Mouse (Mus musculus) spleen, postnatal 10 days (tissue): ENCODE measurements around the gene Pkp2.
A peak's percentile ranks its signal among the peaks of the same experiment; 100 is the strongest.

ENCODE experiments used
- DNase-seq, 2 experiments: peaks; one replicate each; pipeline ENCODE4 v3.0.0; 2021 to 2022; ENCODE audit warnings: low spot score in 2 of 2

The Pkp2 gene

DNA sequence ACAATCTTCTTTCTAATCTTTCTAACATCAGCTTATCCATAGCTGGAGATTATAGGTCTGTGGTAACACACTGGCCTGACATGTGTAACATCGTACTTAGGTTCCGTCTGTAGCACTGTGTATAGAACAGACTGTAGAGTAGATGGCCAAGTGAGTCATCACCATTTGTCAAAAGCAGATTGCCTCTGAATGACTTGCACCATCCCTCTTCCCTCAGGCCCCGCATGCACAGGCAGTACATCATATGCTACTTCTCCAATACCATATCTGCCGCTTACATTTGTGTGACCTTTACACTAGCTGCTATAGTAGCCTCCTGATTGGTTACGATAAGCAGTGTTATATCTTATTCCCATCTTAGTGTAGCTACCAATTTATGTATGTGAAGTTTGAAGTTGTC, 47.8 kb downstream of the Pkp2 start:
- DNase-seq, result no peak

DNA sequence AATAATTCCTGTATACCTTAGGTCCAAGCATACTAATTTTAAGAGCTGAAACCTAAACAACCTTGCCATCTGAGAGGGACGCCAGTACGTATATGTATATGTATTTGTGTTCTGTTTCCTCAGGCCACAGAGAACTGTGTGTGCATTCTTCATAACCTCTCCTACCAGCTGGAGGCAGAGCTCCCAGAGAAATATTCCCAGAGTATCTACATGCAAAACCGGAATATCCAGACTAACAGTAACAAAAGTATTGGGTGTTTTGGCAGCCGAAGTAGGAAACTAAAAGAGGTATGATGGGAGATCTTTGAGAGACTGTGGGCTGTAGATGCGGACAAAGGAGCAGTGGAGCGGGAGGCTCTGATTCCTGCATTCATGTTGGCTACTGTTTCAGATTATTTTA, 48.4 kb downstream of the Pkp2 start:
- DNase-seq, result no peak

- DNase-seq, result no peak
These were observed 49.3 kb downstream of the Pkp2 start for GRCm38 (mm10) chr16:16262436-16262835.

GRCm38 (mm10) chr16:16272978-16273377, 59.9 kb downstream of the Pkp2 start:
- DNase-seq, result no peak

DNA sequence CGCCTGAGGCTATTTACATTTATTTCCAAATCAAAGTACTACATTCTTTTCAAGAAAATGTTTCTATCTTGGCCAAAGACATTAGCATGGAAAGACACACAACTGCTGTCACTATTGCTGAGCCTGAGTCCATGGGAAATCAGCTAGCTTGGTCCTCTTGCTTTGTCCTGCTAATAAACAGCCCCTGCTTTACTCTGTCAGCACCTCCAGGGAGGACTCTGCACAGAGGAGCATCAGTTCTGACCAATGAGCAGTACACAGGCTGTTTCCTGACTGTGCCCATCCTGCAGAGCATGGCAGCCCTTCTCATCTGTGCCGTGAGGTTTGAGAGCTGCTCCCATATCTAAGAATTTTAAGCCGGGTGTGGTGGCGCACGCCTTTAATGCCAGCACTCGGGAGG, 60.6 kb downstream of the Pkp2 start:
- DNase-seq, result no peak

- peak; percentile 80 to 90 for DNase-seq
These were observed 89.4 kb downstream of the Pkp2 start, which contains the start of gene Yars2 for GRCm38 (mm10) chr16:16302369-16303137. Gene Yars2, plus strand, starts transcription at chr16:16302965.

DNA sequence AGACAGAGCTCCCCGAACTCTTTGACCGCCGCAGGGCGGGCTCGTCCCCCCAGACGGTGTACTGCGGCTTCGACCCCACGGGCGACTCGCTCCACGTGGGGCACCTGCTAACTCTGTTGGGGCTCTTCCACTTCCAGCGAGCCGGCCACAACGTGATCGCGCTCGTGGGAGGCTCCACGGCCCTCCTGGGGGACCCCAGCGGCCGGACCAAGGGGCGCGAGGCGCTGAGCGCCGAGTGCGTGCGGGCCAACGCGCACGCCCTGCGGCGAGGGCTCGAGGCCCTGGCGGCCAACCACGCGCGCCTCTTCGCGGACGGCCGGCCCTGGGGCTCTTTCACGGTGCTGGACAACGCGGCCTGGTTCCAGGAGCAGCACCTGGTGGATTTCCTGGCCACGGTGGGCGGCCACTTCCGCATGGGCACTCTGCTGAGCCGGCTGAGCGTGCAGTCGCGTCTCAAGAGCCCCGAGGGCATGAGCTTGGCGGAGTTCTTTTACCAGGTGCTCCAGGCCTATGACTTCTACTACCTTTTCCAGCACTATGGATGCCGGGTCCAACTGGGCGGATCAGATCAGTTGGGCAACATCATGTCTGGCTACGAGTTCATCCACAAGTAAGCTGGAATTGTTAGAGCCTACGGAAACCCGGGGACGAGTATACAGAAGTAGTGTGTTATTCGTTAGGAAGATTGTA, 90.2 kb downstream of the Pkp2 start:
- DNase-seq, result peak in 1 of 2 experiments; percentile 52

- no peak for DNase-seq
These were observed 90.8 kb downstream of the Pkp2 start for GRCm38 (mm10) chr16:16303888-16304287.

DNA sequence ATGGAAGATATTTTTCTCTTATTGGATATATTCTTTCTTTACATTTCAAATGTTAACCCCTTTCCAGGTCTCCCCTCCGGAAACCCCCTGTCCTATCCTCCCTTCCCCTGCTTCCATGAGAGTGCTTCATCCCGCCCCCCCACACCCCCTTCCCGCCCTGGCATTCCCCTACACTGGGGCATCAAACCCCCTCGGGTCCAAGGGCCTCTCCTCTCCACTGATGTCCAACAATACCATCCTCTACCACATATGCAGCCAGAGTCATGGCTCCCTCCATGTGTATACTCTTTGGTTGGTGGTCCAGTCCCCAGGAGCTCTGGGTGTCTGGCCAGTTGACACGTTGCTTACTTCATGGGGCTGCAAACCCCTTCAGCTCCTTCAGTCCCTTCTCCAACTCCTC, 98.2 kb downstream of the Pkp2 start:
- no peak for DNase-seq
